Mouse (Mus musculus) right cerebral cortex, postnatal 10 days (tissue): ENCODE measurements around the gene Chchd10.

ENCODE experiments used
- DNase-seq, 2 experiments: peaks; one replicate each; pipeline ENCODE4 v3.0.0; 2021; ENCODE audit warnings: low spot score in 2 of 2

Chchd10 gene

GRCm38 (mm10) chr10:75924324-75924723 lies 8.6 kb upstream of the Chchd10 start:
- no peak for DNase-seq

- DNase-seq = no peak
Measured at GRCm38 (mm10) chr10:75926396-75926795, 6.5 kb upstream of the Chchd10 start.

- no peak for DNase-seq
Measured at GRCm38 (mm10) chr10:75930304-75930703, 2.6 kb upstream of the Chchd10 start.

GRCm38 (mm10) chr10:75931311-75931710 lies 1.6 kb upstream of the Chchd10 start:
- DNase-seq = no peak

- DNase-seq = peak in 1 of 2 experiments; percentile 43
Measured at GRCm38 (mm10) chr10:75932081-75932678, 750 bp upstream of the Chchd10 start.

GRCm38 (mm10) chr10:75934991-75935390 lies 2.1 kb downstream of the Chchd10 start:
- DNase-seq = no peak

GRCm38 (mm10) chr10:75935680-75936541 lies 3.0 kb downstream of the Chchd10 start, which contains the start of gene Mmp11:
Gene Mmp11, minus strand, starts transcription at chr10:75936496.
- peak; percentile 71 to 78 for DNase-seq

- no peak for DNase-seq
Measured at GRCm38 (mm10) chr10:75936909-75937667, 4.2 kb downstream of the Chchd10 start.

- DNase-seq = no peak
Measured at GRCm38 (mm10) chr10:75937851-75938643, 5.1 kb downstream of the Chchd10 start.

GRCm38 (mm10) chr10:75939481-75940234 lies 6.7 kb downstream of the Chchd10 start:
- no peak for DNase-seq

- DNase-seq = no peak
Measured at GRCm38 (mm10) chr10:75940520-75940919, 7.6 kb downstream of the Chchd10 start, which contains the start of gene Gm867. Gene Gm867, minus strand, starts transcription at chr10:75940672.

GRCm38 (mm10) chr10:75941042-75941824 lies 8.3 kb downstream of the Chchd10 start:
- DNase-seq = no peak

- DNase-seq = peak in 1 of 2 experiments; percentile 18
Measured at GRCm38 (mm10) chr10:75942736-75943477, 10.0 kb downstream of the Chchd10 start, which contains the start of gene Vpreb3. Gene Vpreb3, plus strand, starts transcription at chr10:75943057.

GRCm38 (mm10) chr10:75944066-75944772 lies 11.3 kb downstream of the Chchd10 start:
- DNase-seq = peak in 1 of 2 experiments; percentile 26

GRCm38 (mm10) chr10:75945213-75945612 lies 12.3 kb downstream of the Chchd10 start:
- no peak for DNase-seq

GRCm38 (mm10) chr10:75945896-75946295 lies 13.0 kb downstream of the Chchd10 start:
- DNase-seq = no peak

GRCm38 (mm10) chr10:75948079-75948478 lies 15.1 kb downstream of the Chchd10 start:
- DNase-seq = no peak
